Mouse (Mus musculus) cerebellum, adult 2 months (tissue): ENCODE measurements around the gene Ppm1h.

ENCODE experiments used
- CTCF ChIP-seq: fragments of 200-500 bp; IDR thresholded peaks from 2 replicates; pipeline ENCODE4 v1.5.1; 2011; ENCODE audit warnings: low read depth, mild to moderate bottlenecking, control low read depth, low read length, moderate library complexity, borderline replicate concordance; ENCODE audit not compliant: insufficient read depth
- POLR2A ChIP-seq: fragments of 200-500 bp; IDR thresholded peaks from 2 replicates; pipeline ENCODE4 v1.6.1; 2011; ENCODE audit warnings: low read length, control low read depth, borderline replicate concordance; ENCODE audit not compliant: insufficient read depth

- no peak for TF ChIP-seq POLR2A
- no peak for TF ChIP-seq CTCF
Measured at GRCm38 (mm10) chr10:122984531-122985251, 306.1 kb downstream of the Ppm1h start.
